Mouse (Mus musculus): ENCODE measurements around the gene Tctex1d4. TPM values are rescaled to one million over a fixed set of nuclear protein-coding genes. Genes with fewer than 3 reads are reported as not detected.
A peak's percentile ranks its signal among the peaks of the same experiment; 100 is the strongest.

Tctex1d4 gene
- polyA plus RNA-seq, 1 experiment from 2014 or later: not detected

GRCm38 (mm10) chr4:117105127-117105526, 21.5 kb upstream of the Tctex1d4 start:
- Histone ChIP-seq H3K36me3 (ENCODE audit: poor library complexity, severe bottlenecking) (peaks cover 28% of the 10 kb centered on the region; the same call in 1 of the 2 replicates), H3K9me3 (replicated peaks) (no peaks in the 10 kb centered on the region), H3K4me3 (no peak overlapping the region), H3K4me2 (peak overlapping the region; percentile 13; the same call in 1 of the 2 replicates), H3K4me1 (peaks cover 17% of the 10 kb centered on the region), H3K27ac (no peak overlapping the region), H3K9ac (0 out of 2 replicates have a peak overlapping the region, but pooled peaks have one; percentile 40), H3K27me3 (no peaks in the 10 kb centered on the region)
- ATAC-seq: no peak
- 51% methylated on average over 10 of the region's 10 CpGs for WGBS

DNA sequence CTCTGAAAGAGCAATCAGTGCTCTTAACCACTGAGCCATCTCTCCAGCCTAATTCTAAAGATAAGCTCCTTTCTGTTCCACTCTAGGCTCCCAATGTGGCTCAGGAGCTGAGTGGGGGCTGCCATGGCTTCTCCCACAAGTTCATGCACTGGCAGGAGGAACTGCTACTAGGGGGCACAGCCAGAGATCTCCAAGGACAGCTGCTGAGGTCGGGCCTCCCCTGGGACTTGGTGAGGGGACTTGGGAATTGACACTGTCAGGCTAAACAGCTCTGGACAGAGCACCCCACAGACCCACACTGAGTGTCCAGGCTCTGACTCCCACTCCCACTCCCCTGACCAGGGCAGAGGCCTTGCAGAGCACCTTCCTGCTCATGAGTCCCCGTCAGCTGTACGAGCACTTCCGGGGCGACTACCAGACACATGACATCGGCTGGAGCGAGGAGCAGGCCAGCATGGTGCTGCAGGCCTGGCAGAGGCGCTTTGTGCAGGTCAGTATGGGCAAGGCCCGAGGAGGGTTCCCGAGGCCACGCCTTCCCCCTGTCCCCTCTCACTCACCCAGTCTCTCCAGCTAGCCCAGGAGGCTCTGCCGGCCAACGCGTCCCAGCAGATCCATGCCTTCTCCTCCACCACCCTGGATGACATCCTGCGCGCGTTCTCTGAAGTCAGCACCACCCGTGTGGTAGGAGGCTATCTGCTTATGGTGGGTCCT, 18.6 kb upstream of the Tctex1d4 start:
- Histone ChIP-seq H3K27ac (no peak overlapping the region), H3K9ac (no peak overlapping the region; the same call in 1 of the 2 replicates), H3K36me3 (ENCODE audit: poor library complexity, severe bottlenecking) (peaks cover 42% of the 10 kb centered on the region), H3K9me3 (replicated peaks) (no peaks in the 10 kb centered on the region), H3K4me3 (no peak overlapping the region), H3K27me3 (no peaks in the 10 kb centered on the region), H3K4me2 (no peak overlapping the region), H3K4me1 (peaks cover 17% of the 10 kb centered on the region)
- WGBS: 94% methylated on average over 18 of the region's 18 CpGs
- ATAC-seq: no peak

DNA sequence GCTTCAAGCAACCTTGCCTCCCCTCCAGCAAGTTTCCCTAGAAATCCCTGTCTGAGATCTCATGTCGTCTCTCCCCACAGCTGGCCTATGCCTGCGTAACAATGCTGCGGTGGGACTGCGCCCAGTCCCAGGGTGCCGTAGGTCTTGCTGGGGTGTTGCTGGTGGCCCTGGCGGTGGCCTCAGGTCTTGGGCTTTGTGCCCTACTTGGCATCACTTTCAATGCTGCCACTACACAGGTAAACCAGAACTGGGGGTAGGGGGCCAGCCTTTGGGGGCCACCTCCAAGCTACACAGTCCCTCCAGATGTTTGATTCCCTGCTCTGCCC, 18.1 kb upstream of the Tctex1d4 start:
- ATAC-seq: no peak
- H3K36me3 ChIP-seq (ENCODE audit: poor library complexity, severe bottlenecking): peaks cover 42% of the 10 kb centered on the region

DNA sequence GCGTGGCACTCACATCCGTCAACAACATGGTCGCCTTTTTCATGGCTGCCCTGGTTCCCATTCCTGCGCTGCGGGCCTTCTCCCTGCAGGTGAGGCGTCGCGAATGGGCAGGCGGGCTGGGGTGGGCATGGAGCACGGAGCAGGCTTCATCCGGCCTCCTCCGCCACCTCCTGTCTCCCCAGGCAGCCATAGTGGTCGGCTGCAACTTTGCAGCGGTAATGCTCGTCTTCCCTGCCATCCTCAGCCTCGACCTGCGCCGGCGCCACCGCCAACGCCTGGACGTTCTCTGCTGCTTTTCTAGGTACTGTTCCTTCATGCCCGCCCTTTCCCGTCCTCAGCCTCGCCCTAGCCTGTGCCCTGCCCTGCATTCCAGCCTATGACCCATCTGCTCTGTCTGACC, 17.3 kb upstream of the Tctex1d4 start:
- no peak overlapping the region for H3K4me2 ChIP-seq
- 93% methylated on average over 25 of the region's 25 CpGs for WGBS
- H3K9ac ChIP-seq: no peak overlapping the region
- H3K36me3 ChIP-seq (ENCODE audit: poor library complexity, severe bottlenecking): peaks cover 46% of the 10 kb centered on the region
- H3K4me3 ChIP-seq: no peak overlapping the region
- H3K27me3 ChIP-seq: no peaks in the 10 kb centered on the region
- peaks cover 17% of the 10 kb centered on the region for H3K4me1 ChIP-seq
- H3K9me3 ChIP-seq (replicated peaks): no peaks in the 10 kb centered on the region
- ATAC-seq: no peak
- no peak overlapping the region for H3K27ac ChIP-seq

More for the DNA sequence above, 18.1 kb upstream of the Tctex1d4 start:
- H3K4me2 ChIP-seq: no peak overlapping the region
- no peak overlapping the region for H3K9ac ChIP-seq
- H3K4me3 ChIP-seq: no peak overlapping the region
- no peak overlapping the region for H3K27ac ChIP-seq
- H3K27me3 ChIP-seq: no peaks in the 10 kb centered on the region
- peaks cover 17% of the 10 kb centered on the region for H3K4me1 ChIP-seq
- H3K9me3 ChIP-seq (replicated peaks): no peaks in the 10 kb centered on the region
- WGBS: 96% methylated on average over 6 of the region's 6 CpGs

GRCm38 (mm10) chr4:117110249-117110648, 16.3 kb upstream of the Tctex1d4 start:
- WGBS: 95% methylated on average over 13 of the region's 13 CpGs
- no peak for ATAC-seq
- Histone ChIP-seq H3K9me3 (replicated peaks) (no peaks in the 10 kb centered on the region), H3K4me2 (no peak overlapping the region), H3K27me3 (no peaks in the 10 kb centered on the region), H3K4me1 (peaks cover 8% of the 10 kb centered on the region), H3K27ac (no peak overlapping the region), H3K9ac (no peak overlapping the region), H3K4me3 (no peak overlapping the region), H3K36me3 (ENCODE audit: poor library complexity, severe bottlenecking) (peaks cover 50% of the 10 kb centered on the region)

- Histone ChIP-seq H3K9ac (no peak overlapping the region), H3K36me3 (ENCODE audit: poor library complexity, severe bottlenecking) (peaks cover 50% of the 10 kb centered on the region), H3K4me2 (no peak overlapping the region), H3K9me3 (replicated peaks) (no peaks in the 10 kb centered on the region), H3K27ac (no peak overlapping the region), H3K27me3 (no peaks in the 10 kb centered on the region), H3K4me3 (no peak overlapping the region), H3K4me1 (0 out of 2 replicates have a peak, but pooled peaks cover under 1% of the 10 kb centered on the region)
- 96% methylated on average over 11 of the region's 11 CpGs for WGBS
- ATAC-seq: no peak
Measured at GRCm38 (mm10) chr4:117110985-117111384, 15.6 kb upstream of the Tctex1d4 start.

- H3K4me1 ChIP-seq: no peaks in the 10 kb centered on the region
- no peaks in the 10 kb centered on the region for H3K9me3 ChIP-seq (replicated peaks)
- H3K36me3 ChIP-seq (ENCODE audit: poor library complexity, severe bottlenecking): peaks cover 44% of the 10 kb centered on the region
- H3K4me2 ChIP-seq: no peak overlapping the region
- no peak for ATAC-seq
- H3K9ac ChIP-seq: no peak overlapping the region
- WGBS: 77% methylated on average over 1 of the region's 1 CpGs
- no peaks in the 10 kb centered on the region for H3K27me3 ChIP-seq
- no peak overlapping the region for H3K27ac ChIP-seq
- no peak overlapping the region for H3K4me3 ChIP-seq
Measured at GRCm38 (mm10) chr4:117113237-117113636, 13.4 kb upstream of the Tctex1d4 start.

GRCm38 (mm10) chr4:117115592-117115991, 11.0 kb upstream of the Tctex1d4 start:
- no peak overlapping the region for H3K27ac ChIP-seq
- ATAC-seq: no peak
- H3K9ac ChIP-seq: no peak overlapping the region
- no peak overlapping the region for H3K4me3 ChIP-seq
- H3K9me3 ChIP-seq (replicated peaks): no peaks in the 10 kb centered on the region
- 86% methylated on average over 5 of the region's 5 CpGs for WGBS
- peaks cover 6% of the 10 kb centered on the region for H3K4me1 ChIP-seq
- H3K36me3 ChIP-seq (ENCODE audit: poor library complexity, severe bottlenecking): peaks cover 21% of the 10 kb centered on the region
- no peak overlapping the region for H3K4me2 ChIP-seq
- no peaks in the 10 kb centered on the region for H3K27me3 ChIP-seq

DNA sequence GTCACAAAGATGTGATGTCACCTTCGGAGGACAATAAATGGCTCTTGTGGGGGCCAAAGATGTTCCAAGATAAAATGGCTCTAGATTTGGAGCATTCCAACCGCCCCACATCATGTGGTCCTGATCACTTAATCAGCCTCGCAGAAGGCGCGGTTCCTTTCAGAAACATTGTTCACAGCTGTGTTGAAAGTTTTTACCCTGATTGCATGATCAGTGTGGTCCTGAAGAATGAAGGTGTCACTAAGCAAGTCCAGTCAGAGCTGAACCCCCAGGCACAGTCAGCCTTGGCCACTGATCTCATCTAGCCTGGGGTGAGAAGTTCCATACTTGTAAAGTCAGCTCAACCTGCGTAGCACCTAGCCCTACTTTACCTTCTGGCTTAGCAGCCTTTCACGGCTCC, 8.7 kb upstream of the Tctex1d4 start:
- Histone ChIP-seq H3K9me3 (replicated peaks) (no peaks in the 10 kb centered on the region), H3K4me3 (no peak overlapping the region), H3K36me3 (ENCODE audit: poor library complexity, severe bottlenecking) (0 out of 2 replicates have a peak, but pooled peaks cover 8% of the 10 kb centered on the region), H3K4me1 (peaks cover 8% of the 10 kb centered on the region), H3K27ac (no peak overlapping the region), H3K4me2 (no peak overlapping the region), H3K27me3 (no peaks in the 10 kb centered on the region), H3K9ac (no peak overlapping the region)
- no peak for ATAC-seq
- 92% methylated on average over 7 of the region's 7 CpGs for WGBS

GRCm38 (mm10) chr4:117119636-117120035, 7.0 kb upstream of the Tctex1d4 start:
- H3K4me3 ChIP-seq: peak overlapping the region; percentile 53
- peak overlapping the region; percentile 99 for H3K4me2 ChIP-seq
- ATAC-seq: peak; percentile 3; the same call in 1 of the 2 replicates
- H3K9ac ChIP-seq: peak overlapping the region; percentile 74
- 0 out of 2 replicates have a peak, but pooled peaks cover 2% of the 10 kb centered on the region for H3K36me3 ChIP-seq (ENCODE audit: poor library complexity, severe bottlenecking)
- WGBS: 74% methylated on average over 5 of the region's 5 CpGs
- H3K4me1 ChIP-seq: peaks cover 12% of the 10 kb centered on the region
- peak overlapping the region; percentile 84 for H3K27ac ChIP-seq
- no peaks in the 10 kb centered on the region for H3K27me3 ChIP-seq
- H3K9me3 ChIP-seq (replicated peaks): no peaks in the 10 kb centered on the region

- H3K9me3 ChIP-seq (replicated peaks): no peaks in the 10 kb centered on the region
- peak overlapping the region; percentile 53 for H3K4me3 ChIP-seq
- peak overlapping the region; percentile 74 for H3K9ac ChIP-seq
- peak; percentile 25 for ATAC-seq
- H3K4me2 ChIP-seq: peak overlapping the region; percentile 99
- H3K4me1 ChIP-seq: peaks cover 16% of the 10 kb centered on the region
- WGBS: 7% methylated on average over 10 of the region's 10 CpGs
- no peaks in the 10 kb centered on the region for H3K36me3 ChIP-seq (ENCODE audit: poor library complexity, severe bottlenecking)
- H3K27me3 ChIP-seq: no peaks in the 10 kb centered on the region
- peak overlapping the region; percentile 84 for H3K27ac ChIP-seq
Measured at GRCm38 (mm10) chr4:117120052-117120444, 6.5 kb upstream of the Tctex1d4 start.

DNA sequence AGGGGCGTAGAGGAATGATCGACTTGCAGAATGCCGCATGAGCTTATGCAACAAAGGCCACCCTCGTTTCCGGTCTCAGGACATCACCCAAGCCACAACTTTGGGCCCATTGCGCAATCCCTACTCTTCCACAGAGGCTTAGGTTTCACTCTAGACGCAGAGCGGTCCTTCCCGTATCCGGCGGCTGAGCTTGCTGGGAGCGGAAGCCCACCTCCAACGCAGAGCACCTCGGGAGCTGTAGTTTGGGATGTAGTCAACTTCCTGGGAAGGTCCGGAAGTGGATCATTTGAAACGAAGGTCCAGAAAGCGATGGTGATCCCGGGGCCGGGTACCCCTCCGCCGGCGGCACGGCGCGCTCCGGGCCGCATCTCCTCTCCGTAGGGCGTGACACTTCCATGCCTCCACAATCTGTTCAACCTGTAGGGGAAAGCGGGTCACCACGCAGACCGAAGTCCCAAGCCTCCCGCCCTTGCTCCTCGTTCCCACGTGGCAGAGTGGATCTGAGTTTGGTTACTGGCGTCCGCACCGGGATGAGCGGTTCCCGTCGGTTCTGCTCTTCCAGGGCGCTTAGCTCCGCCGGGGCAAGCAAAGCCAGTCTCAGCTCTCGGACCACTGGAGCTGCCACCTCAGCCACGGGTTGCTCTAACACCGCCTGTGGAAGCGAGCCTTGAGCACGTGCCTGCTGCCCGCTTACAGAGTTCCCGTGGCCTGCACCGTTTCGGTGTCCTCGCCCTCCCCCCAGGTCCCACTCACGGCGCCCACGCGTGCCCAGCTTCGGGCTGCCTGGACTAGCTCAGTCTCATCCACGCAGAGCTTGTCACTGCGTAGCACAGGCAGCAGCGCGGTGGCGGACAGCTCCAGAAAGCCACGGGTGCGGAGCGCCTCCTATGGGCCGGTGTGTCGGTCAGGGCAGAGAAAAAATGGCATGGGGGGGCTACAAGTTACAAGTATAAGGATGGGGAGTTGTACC, 5.9 kb upstream of the Tctex1d4 start:
- ATAC-seq: peak; percentile 96
- Histone ChIP-seq H3K27ac (peak overlapping the region; percentile 84), H3K4me2 (peak overlapping the region; percentile 99), H3K36me3 (ENCODE audit: poor library complexity, severe bottlenecking) (no peaks in the 10 kb centered on the region), H3K4me1 (peaks cover 23% of the 10 kb centered on the region), H3K27me3 (no peaks in the 10 kb centered on the region), H3K9me3 (replicated peaks) (no peaks in the 10 kb centered on the region), H3K9ac (peak overlapping the region; percentile 74), H3K4me3 (peak overlapping the region; percentile 53)
- under 1% methylated on average over 67 of the region's 69 CpGs for WGBS

All from forebrain, embryonic 13.5 days (tissue).